Mouse (Mus musculus) liver, embryonic 14.5 days (tissue): Measurements from ENCODE around the gene Enoph1. TPM values are rescaled to one million over a fixed set of nuclear protein-coding genes. Genes with fewer than 3 reads are reported as not detected.
A peak's percentile ranks its signal among the peaks of the same experiment; 100 is the strongest.

Experiments
- ATAC-seq: fragments of 200-750 bp; cut with Nextera tagmentation; 2 replicates; pipeline ENCODE4 v1.8.0; 2017; ENCODE audit warnings: moderate number of reproducible peaks, mild to moderate bottlenecking, moderate library complexity; ENCODE audit not compliant: insufficient read depth
- DNase-seq, 3 experiments: peaks; one replicate each; pipeline ENCODE4 v3.0.0-alpha.2; 2012 to 2013; ENCODE audit warnings: low read depth in 3 of 3, low spot score in 3 of 3
- H3K27ac ChIP-seq: fragments of 300-500 bp; sonication (generic); 2 replicates; pipeline ENCODE4 v1.5.1; 2014; ENCODE audit warnings: moderate library complexity, mild to moderate bottlenecking, control low read depth, inconsistent platforms
- H3K27me3 ChIP-seq: fragments of 300-500 bp; sonication (generic); 2 replicates; pipeline ENCODE4 v1.6.1; 2014; ENCODE audit warnings: mild to moderate bottlenecking, low read length, moderate library complexity; ENCODE audit not compliant: control insufficient read depth, insufficient read depth
- H3K36me3 ChIP-seq: fragments of 300-500 bp; sonication (generic); replicated peaks from 2 replicates; pipeline ENCODE4 v1.6.1; 2014; ENCODE audit warnings: low read depth; ENCODE audit not compliant: control insufficient read depth, insufficient read depth
- H3K4me1 ChIP-seq, 2 experiments: fragments of 200-500 bp in 1 of 2; fragments of 300-500 bp in 1 of 2; sonication (generic) in 1 of 2; replicated peaks; 2 replicates each; pipeline ENCODE4 v1.6.1; 2012 to 2014; ENCODE audit warnings: antibody characterized with exemption in 1 of 2, inconsistent platforms in 1 of 2, low read length in 1 of 2; ENCODE audit not compliant: control insufficient read depth in 2 of 2, insufficient read depth in 2 of 2
- H3K4me2 ChIP-seq: fragments of 300-500 bp; sonication (generic); 2 replicates; pipeline ENCODE4 v1.6.1; 2014; ENCODE audit warnings: low read depth, mild to moderate bottlenecking, control low read depth, moderate library complexity
- H3K4me3 ChIP-seq, 2 experiments: fragments of 200-500 bp in 1 of 2; fragments of 300-500 bp in 1 of 2; sonication (generic) in 1 of 2; 2 replicates each; pipeline ENCODE4 v1.5.1; 2012 to 2014; ENCODE audit warnings: low read depth in 2 of 2, low read length in 2 of 2, mild to moderate bottlenecking in 2 of 2, control low read depth in 1 of 2, inconsistent platforms in 1 of 2, moderate library complexity in 1 of 2; ENCODE audit not compliant: insufficient read depth in 1 of 2
- H3K9ac ChIP-seq: fragments of 300-500 bp; sonication (generic); replicated peaks from 2 replicates; pipeline ENCODE4 v1.6.1; 2014; ENCODE audit warnings: mild to moderate bottlenecking, control low read depth, moderate library complexity
- H3K9me3 ChIP-seq: fragments of 300-500 bp; sonication (generic); 2 replicates; pipeline ENCODE4 v1.6.1; 2016; ENCODE audit warnings: low read length, mixed read lengths; ENCODE audit not compliant: control insufficient read depth
- CTCF ChIP-seq: IDR thresholded peaks from 2 replicates; pipeline ENCODE4 v1.5.1; 2016; ENCODE audit warnings: antibody characterized with exemption, low read depth, control low read depth
- EP300 ChIP-seq: IDR thresholded peaks from 2 replicates; pipeline ENCODE4 v1.6.1; 2016; ENCODE audit warnings: antibody characterized with exemption, low read depth
- WGBS: fragments of 180-500 bp; shearing (Covaris S2); extraction: QIAGEN DNeasy Blood & Tissue Kit; methylation state at CpG from one replicate; pipeline ENCODE4 v1.1.7; 2014; ENCODE audit not compliant: insufficient replicate concordance; 5-methylcytosine and 5-hydroxymethylcytosine counted together
- polyA plus RNA-seq, 2 experiments: library from polyadenylated mRNA; depleted of rRNA in 1 of 2; stranded (reverse) in 1 of 2; unstranded in 1 of 2; fragments of >200 nt; fragmentation: Nextera tagmentation in 1 of 2; extraction: Ambion mirVana in 1 of 2; gene quantifications; 2 replicates each; pipeline versions ENCODE4 v1.2.1 to v1.2.3; 2012 to 2014

Enoph1 gene
- polyA plus RNA-seq, 2 experiments = 14.3 to 15.1 TPM

DNA sequence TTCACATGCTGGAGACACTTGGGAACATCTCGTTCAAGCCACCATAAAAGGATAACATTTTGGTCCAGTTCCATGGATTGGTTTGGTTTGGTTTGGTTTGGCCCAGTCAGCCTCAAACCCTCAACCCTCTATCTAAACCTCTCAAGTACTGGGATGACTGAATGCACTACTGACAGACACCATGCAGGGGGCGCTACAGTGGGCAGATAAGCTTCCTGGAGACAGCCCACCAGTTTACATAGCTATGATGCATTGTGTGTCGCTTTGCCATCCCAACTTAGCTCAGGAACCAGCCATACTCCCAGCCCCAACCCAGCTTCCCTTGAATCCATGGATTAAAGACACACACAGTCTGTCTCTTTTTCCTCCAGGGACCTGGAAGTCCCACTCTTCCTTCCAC lies 31.3 kb upstream of the Enoph1 start:
- 45% methylated on average over 3 of the region's 3 CpGs for WGBS

DNA sequence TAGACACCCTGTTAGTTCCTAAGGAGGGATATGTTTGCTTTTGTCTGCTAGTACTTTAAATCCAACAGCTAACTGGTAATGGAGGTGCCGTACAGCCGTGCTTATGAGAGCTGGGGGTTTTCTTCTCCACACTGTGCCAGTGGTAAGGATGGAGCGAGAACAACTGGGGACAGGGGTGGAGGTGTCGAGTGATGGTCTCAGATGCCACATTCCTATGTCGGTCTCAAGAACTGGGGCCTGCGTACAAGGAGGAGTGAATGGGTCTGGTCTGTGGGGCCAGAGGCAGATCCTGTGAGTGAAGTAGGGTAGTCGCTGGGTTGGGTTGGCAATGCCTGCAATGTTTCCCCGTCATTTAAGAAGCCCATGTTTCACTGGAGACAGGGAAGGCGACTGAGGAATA lies 27.2 kb upstream of the Enoph1 start:
- DNase-seq (no peak), ATAC-seq (no peak)
- Histone ChIP-seq H3K4me3 (no peak overlapping the region), H3K9ac (no peak overlapping the region), H3K36me3 (no peaks in the 10 kb centered on the region), H3K9me3 (no peaks in the 10 kb centered on the region), H3K27me3 (no peaks in the 10 kb centered on the region), H3K4me2 (no peak overlapping the region), H3K4me1 (0 out of 4 replicates have a peak, but pooled peaks cover 0 to 2% of the 10 kb centered on the region in 2 experiments), H3K27ac (no peak overlapping the region)
- WGBS = 70% methylated on average over 9 of the region's 9 CpGs
- TF ChIP-seq EP300 (no peak), CTCF (no peak)

More for the DNA sequence above, 31.3 kb upstream of the Enoph1 start:
- Histone ChIP-seq H3K9me3 (no peaks in the 10 kb centered on the region), H3K27me3 (no peaks in the 10 kb centered on the region), H3K4me3 (no peak overlapping the region), H3K36me3 (no peaks in the 10 kb centered on the region), H3K4me1 (peaks cover 17 to 26% of the 10 kb centered on the region in 2 experiments), H3K4me2 (no peak overlapping the region), H3K27ac (no peak overlapping the region), H3K9ac (no peak overlapping the region)
- DNase-seq (no peak), ATAC-seq (no peak)
- TF ChIP-seq CTCF = peak; percentile 50
- TF ChIP-seq EP300 = no peak

DNA sequence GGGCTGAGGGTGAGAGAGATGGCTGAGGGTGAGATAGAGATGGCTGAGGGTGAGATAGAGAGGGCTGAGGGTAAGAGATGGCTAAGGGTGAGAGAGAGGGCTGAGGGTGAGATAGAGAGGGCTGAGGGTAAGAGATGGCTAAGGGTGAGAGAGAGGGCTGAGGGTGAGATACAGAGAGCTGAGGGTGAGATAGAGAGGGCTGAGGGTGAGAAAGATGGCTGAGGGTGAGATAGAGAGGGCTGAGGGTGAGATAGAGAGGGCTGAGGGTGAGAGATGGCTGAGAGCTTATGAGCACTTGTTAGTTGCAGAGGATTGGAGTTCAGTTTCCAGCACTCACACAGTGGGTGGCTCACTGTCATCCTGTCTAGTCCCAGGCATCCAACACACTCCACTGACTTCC lies 19.7 kb upstream of the Enoph1 start:
- no peaks in the 10 kb centered on the region for H3K27me3 ChIP-seq
- no peaks in the 10 kb centered on the region for H3K36me3 ChIP-seq
- ATAC-seq (peak; percentile 83), DNase-seq (no peak)
- no peak overlapping the region for H3K4me2 ChIP-seq
- no peak for TF ChIP-seq CTCF
- peak; percentile 29; the same call in 1 of the 2 replicates for TF ChIP-seq EP300
- no peaks in the 10 kb centered on the region for H3K9me3 ChIP-seq
- peaks cover 2 to 17% of the 10 kb centered on the region in 2 experiments for H3K4me1 ChIP-seq
- H3K27ac ChIP-seq = no peak overlapping the region
- no peak overlapping the region for H3K9ac ChIP-seq
- no peak overlapping the region for H3K4me3 ChIP-seq

DNA sequence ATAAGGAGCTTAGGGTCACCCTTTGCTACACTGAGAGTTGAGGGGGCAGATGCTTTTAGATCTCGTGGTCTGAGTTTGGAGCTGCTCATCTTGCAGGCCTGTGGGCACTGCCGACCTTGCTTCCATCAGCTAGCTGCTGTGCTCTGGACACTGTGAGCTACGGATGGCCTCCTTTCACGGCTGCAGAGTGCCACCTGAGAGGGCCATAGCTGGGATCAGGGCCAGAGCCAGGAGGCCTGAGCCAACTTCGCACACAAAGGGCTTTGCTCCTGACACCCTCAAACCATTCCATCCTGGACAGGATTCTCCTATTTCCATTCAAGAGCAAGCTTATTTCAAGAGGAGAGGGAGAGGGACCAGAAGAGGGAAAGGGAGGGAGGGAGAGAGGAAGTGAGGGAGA lies 15.4 kb upstream of the Enoph1 start:
- H3K27me3 ChIP-seq = no peaks in the 10 kb centered on the region
- no peak overlapping the region for H3K9ac ChIP-seq
- H3K36me3 ChIP-seq = no peaks in the 10 kb centered on the region
- H3K4me1 ChIP-seq = peaks cover 5 to 16% of the 10 kb centered on the region in 2 experiments
- no peak for DNase-seq
- ATAC-seq = no peak
- H3K9me3 ChIP-seq = no peaks in the 10 kb centered on the region
- H3K4me2 ChIP-seq = no peak overlapping the region
- H3K27ac ChIP-seq = no peak overlapping the region
- 74% methylated on average over 5 of the region's 5 CpGs for WGBS
- TF ChIP-seq EP300 = no peak
- TF ChIP-seq CTCF = no peak
- no peak overlapping the region for H3K4me3 ChIP-seq

- Histone ChIP-seq H3K9ac (no peak overlapping the region), H3K36me3 (no peaks in the 10 kb centered on the region), H3K9me3 (no peaks in the 10 kb centered on the region), H3K4me2 (no peak overlapping the region), H3K27me3 (no peaks in the 10 kb centered on the region), H3K4me1 (peaks cover 5 to 12% of the 10 kb centered on the region in 2 experiments), H3K4me3 (no peak overlapping the region), H3K27ac (no peak overlapping the region)
- TF ChIP-seq EP300 (no peak), CTCF (no peak)
- WGBS = 47% methylated on average over 1 of the region's 1 CpGs
- ATAC-seq = no peak
- DNase-seq = no peak
Observed at GRCm38 (mm10) chr5:100024868-100025267, 14.9 kb upstream of the Enoph1 start.
